Mouse (Mus musculus) neural tube, embryonic 13.5 days (tissue): ENCODE measurements around the gene Trim28. TPM values are rescaled to one million over a fixed set of nuclear protein-coding genes. Genes with fewer than 3 reads are reported as not detected.
A peak's percentile ranks its signal among the peaks of the same experiment; 100 is the strongest.
"Not testable (repeated sequence)": the region's sequence is repeated elsewhere in the genome, so short reads cannot be mapped to it uniquely, and the experiment has no call there.

Experiments used
- ATAC-seq: fragments of 200-750 bp; cut with Nextera tagmentation; 2 replicates; pipeline ENCODE4 v1.8.0; 2017; ENCODE audit warnings: low read depth, mild to moderate bottlenecking, moderate TSS enrichment, moderate library complexity
- H3K27ac ChIP-seq: fragments of 300-500 bp; sonication (generic); replicated peaks from 2 replicates; pipeline ENCODE4 v1.5.1; 2015; ENCODE audit warnings: moderate library complexity, mild to moderate bottlenecking, inconsistent platforms
- H3K27me3 ChIP-seq: fragments of 300-500 bp; sonication (generic); 2 replicates; pipeline ENCODE4 v1.6.1; 2015; ENCODE audit warnings: mild to moderate bottlenecking, inconsistent platforms
- H3K36me3 ChIP-seq: fragments of 300-500 bp; sonication (generic); 2 replicates; pipeline ENCODE4 v1.6.1; 2015; ENCODE audit warnings: mild to moderate bottlenecking, inconsistent platforms
- H3K4me1 ChIP-seq: fragments of 300-500 bp; sonication (generic); replicated peaks from 2 replicates; pipeline ENCODE4 v1.6.1; 2015; ENCODE audit warnings: inconsistent platforms
- H3K4me2 ChIP-seq: fragments of 300-500 bp; sonication (generic); 2 replicates; pipeline ENCODE4 v1.6.1; 2015; ENCODE audit warnings: inconsistent platforms, mild to moderate bottlenecking, moderate library complexity
- H3K4me3 ChIP-seq: fragments of 300-500 bp; sonication (generic); 2 replicates; pipeline ENCODE4 v1.5.1; 2015; ENCODE audit warnings: mild to moderate bottlenecking, inconsistent platforms
- H3K9ac ChIP-seq: fragments of 300-500 bp; sonication (generic); 2 replicates; pipeline ENCODE4 v1.6.1; 2015; ENCODE audit warnings: moderate library complexity, mild to moderate bottlenecking, inconsistent platforms
- H3K9me3 ChIP-seq: fragments of 300-500 bp; sonication (generic); 2 replicates; pipeline ENCODE4 v1.6.1; 2016; ENCODE audit warnings: inconsistent platforms
- WGBS: fragments of 180-500 bp; shearing (Covaris S2); methylation state at CpG from one replicate; pipeline ENCODE4 v1.1.7; 2015; 5-methylcytosine and 5-hydroxymethylcytosine counted together
- polyA plus RNA-seq: library from polyadenylated mRNA; unstranded; fragments of >200 nt; fragmentation: Nextera tagmentation; extraction: Ambion mirVana; gene quantifications from 2 replicates; pipeline ENCODE4 v1.2.1, GENCODE M21; 2015

Trim28 gene
- polyA plus RNA-seq, 1 experiment from 2014 or later = 229 TPM

GRCm38 (mm10) chr7:13053961-13054286 is 55.0 kb downstream of the Trim28 start:
- Histone ChIP-seq H3K4me2 (peak overlapping the region; percentile 59), H3K36me3 (no peaks in the 10 kb centered on the region), H3K4me3 (peak overlapping the region; percentile 56), H3K9ac (peak overlapping the region; percentile 84), H3K27me3 (no peaks in the 10 kb centered on the region), H3K27ac (peak overlapping the region; percentile 96), H3K9me3 (no peaks in the 10 kb centered on the region), H3K4me1 (peaks cover 6% of the 10 kb centered on the region)
- 2% methylated on average over 15 of the region's 15 CpGs for WGBS
- ATAC-seq = no peak

DNA sequence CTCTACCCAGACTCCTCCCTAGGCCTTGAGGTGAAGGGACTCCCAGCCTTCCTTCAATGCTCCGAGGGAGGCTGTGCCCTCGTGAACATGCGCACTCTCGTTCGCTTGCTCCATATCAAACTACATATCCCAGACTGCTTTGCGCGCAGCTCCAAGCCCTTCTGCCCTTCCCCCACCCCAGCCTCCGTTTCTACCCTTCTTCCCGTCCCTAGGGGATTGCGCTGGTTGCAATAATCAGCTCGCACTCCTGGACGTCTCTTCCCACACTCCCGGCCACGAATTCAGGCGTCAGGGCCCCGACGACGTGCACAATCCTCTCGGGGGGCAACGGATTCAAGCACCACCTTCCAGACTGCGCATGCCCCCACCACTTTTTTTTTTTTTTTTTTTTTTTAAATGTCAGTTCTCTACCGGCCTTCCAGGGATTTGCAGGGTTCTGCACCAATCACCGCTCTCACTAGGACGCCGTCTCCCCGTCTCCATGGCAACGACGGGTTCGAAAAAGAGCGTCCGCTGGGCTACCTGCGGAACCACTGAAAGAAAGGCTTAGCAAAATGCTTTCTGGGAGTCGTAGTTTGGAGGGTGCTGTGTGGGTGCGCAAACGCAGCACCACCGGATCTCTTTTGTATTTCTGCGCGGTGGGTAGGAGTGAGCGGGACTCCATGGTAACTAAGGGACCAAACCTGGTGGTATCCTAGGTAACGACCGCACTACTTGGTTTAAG is 55.5 kb downstream of the Trim28 start, which contains the start of gene Mzf1:
Gene Mzf1 (minus strand): TSS at position 478 of the 724 bp plus-strand sequence.
- Histone ChIP-seq H3K9me3 (no peaks in the 10 kb centered on the region), H3K4me2 (peak within 1 kb of the TSS; percentile 59), H3K4me1 (peaks cover 6% of the 10 kb centered on the region), H3K27ac (peak within 1 kb of the TSS; percentile 96), H3K27me3 (no peaks in the 10 kb centered on the region), H3K4me3 (peak within 1 kb of the TSS; percentile 56), H3K9ac (peak within 1 kb of the TSS; percentile 84), H3K36me3 (no peaks in the 10 kb centered on the region)
- ATAC-seq = peak; percentile 96
- under 1% methylated on average over 41 of the region's 41 CpGs for WGBS

DNA sequence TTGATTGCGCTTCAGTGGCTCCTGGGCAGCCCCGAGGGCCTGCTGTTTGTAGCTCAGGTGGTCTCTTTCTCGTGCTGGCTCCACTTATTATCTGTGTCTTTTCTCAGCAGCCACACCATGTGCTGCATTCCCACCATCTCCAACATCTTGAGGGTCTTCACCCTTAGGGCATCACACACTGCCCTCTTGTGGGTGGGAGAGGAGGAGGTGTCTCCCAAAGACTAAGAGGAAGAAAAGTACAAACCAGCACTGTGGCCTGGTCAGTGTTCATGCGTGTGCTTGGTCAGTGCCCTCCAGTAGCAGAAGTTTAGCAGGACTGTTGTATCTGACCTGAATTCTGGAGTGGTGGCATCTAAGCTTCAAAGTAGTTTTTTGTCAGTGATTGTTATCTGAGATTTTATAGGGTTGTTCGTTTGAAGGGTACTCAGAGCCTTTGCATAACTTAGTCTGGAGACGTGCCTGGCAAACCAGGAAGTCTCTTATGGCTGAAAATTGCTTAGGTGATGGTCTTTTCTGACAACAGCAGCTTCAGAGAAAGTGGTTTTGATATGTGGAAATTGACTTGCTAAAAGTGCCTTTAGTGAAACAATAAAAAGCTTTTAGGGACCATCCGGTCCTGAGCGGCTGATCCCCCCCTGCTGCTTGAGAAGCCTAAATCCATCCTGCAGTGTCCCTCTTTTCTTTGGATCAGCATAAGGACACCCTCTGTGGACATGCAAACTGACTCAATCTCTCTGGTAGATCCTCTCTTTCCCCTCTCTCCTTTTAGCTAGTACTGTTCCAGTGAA is 58.2 kb downstream of the Trim28 start:
- Histone ChIP-seq H3K9me3 (no peaks in the 10 kb centered on the region), H3K9ac (no peak overlapping the region), H3K4me1 (peaks cover 6% of the 10 kb centered on the region), H3K27me3 (no peaks in the 10 kb centered on the region), H3K4me2 (no peak overlapping the region), H3K4me3 (no peak overlapping the region), H3K27ac (no peak overlapping the region), H3K36me3 (no peaks in the 10 kb centered on the region)
- WGBS = 60% methylated on average over 8 of the region's 8 CpGs
- ATAC-seq = no peak

DNA sequence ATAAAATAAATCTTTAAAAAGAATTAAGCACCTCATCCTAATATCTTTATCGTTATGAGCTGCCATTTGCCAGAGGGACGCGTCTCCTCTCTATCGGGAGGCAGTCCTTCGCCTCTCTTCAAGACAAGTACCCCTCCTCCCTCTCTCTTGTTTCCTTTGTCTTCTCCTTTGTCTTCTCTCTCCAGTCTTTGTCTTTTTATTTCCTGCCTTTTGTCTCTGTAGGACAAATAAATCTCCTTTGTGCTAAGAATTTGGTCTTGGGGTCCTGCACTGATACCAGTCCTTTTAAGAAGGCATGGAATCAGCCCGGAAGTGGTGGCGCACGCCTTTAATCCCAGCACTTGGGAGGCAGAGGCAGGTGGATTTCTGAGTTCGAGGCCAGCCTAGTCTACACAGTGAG is 60.6 kb downstream of the Trim28 start:
- ATAC-seq = no peak
- Histone ChIP-seq H3K4me1 (no peaks in the 10 kb centered on the region), H3K9me3 (peaks cover 4% of the 10 kb centered on the region; the same call in 1 of the 2 replicates), H3K36me3 (no peaks in the 10 kb centered on the region), H3K27ac (no peak overlapping the region), H3K4me2 (no peak overlapping the region), H3K9ac (no peak overlapping the region), H3K27me3 (no peaks in the 10 kb centered on the region), H3K4me3 (no peak overlapping the region)
- WGBS = 84% methylated on average over 9 of the region's 9 CpGs

DNA sequence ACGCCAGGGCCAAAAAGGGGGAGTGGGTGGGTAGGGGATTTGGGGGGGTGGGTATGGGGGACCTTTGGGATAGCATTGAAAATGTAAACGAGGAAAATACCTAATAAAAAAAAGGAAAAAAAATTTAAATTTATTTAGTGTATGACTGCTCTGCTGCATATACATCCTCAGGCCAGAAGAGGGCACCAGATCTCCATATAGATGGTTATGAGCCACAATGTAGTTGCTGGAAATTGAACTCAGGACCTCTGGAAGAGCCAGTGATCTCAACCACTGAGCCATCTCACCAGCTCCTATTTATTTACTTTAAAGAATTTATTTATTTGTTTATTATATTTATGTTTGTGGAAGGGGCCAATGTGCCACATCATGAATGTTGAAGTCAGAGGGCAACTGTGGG is 64.5 kb downstream of the Trim28 start:
- H3K4me3 ChIP-seq, H3K27ac ChIP-seq, H3K4me2 ChIP-seq, H3K9ac ChIP-seq, H3K36me3 ChIP-seq, H3K27me3 ChIP-seq, H3K4me1 ChIP-seq, H3K9me3 ChIP-seq, ATAC-seq: not testable (repeated sequence)
- WGBS = 43% methylated on average over 2 of the region's 2 CpGs

DNA sequence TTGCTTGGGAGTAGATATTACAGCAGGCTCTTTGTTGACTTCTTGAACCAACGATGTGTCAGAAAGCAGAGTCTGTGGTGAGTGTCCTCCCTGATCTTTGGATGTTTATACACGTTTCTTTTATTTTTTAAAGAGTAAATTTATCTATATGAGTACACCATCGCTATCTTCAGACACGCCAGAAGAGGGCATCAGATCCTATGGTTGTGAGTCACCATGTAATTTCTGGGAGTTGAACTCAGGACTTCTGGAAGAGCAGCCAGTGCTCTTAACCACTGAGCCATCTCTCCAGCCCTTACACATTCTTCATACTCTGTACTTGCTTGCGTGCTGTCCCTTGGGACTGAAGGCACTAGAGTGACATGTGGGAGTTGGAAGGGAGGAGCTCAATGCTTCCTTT is 73.4 kb downstream of the Trim28 start:
- WGBS = 58% methylated on average over 5 of the region's 5 CpGs
- Histone ChIP-seq H3K4me1 (no peaks in the 10 kb centered on the region), H3K9ac (no peak overlapping the region), H3K9me3 (no peaks in the 10 kb centered on the region), H3K27me3 (no peaks in the 10 kb centered on the region), H3K36me3 (no peaks in the 10 kb centered on the region), H3K27ac (no peak overlapping the region), H3K4me3 (no peak overlapping the region), H3K4me2 (no peak overlapping the region)
- ATAC-seq = no peak

Other genes starting within 250 kb of the Trim28 start
- gene Zscan18, start 195.5 kb upstream of the Trim28 start, polyA plus RNA-seq = 16.7 and 18.5 TPM in 2 replicates
- 34.3 and 35.5 TPM in 2 replicates for gene Zfp329, start 180.3 kb upstream of the Trim28 start, polyA plus RNA-seq
- gene Zfp110, start 164.4 kb upstream of the Trim28 start, polyA plus RNA-seq = 26.1 and 33.1 TPM in 2 replicates
- gene Zfp128, start 117.9 kb upstream of the Trim28 start, polyA plus RNA-seq = 7.6 and 8.8 TPM in 2 replicates
- 12.6 and 14.0 TPM in 2 replicates for gene Zscan22, start 101.3 kb upstream of the Trim28 start, polyA plus RNA-seq
- gene Rps5, start 76.8 kb upstream of the Trim28 start, polyA plus RNA-seq = 606 and 663 TPM in 2 replicates
- 0.45 and 0.70 TPM in 2 replicates for gene Rnf225, start 71.7 kb upstream of the Trim28 start, polyA plus RNA-seq
- 11.8 and 14.3 TPM in 2 replicates for gene Zfp324, start 33.3 kb upstream of the Trim28 start, polyA plus RNA-seq
- gene Zfp446, start 21.3 kb upstream of the Trim28 start, polyA plus RNA-seq = 12.0 and 12.4 TPM in 2 replicates
- gene Slc27a5, start 922 bp upstream of the Trim28 start, polyA plus RNA-seq = 0.21 and 0.32 TPM in 2 replicates
- gene Zbtb45, start 10.9 kb downstream of the Trim28 start, polyA plus RNA-seq = 36.2 and 37.8 TPM in 2 replicates
- gene Chmp2a, start 35.7 kb downstream of the Trim28 start, polyA plus RNA-seq = 170 and 189 TPM in 2 replicates
- gene Ube2m, start 39.2 kb downstream of the Trim28 start, polyA plus RNA-seq = 149 and 152 TPM in 2 replicates
- 5.6 and 6.0 TPM in 2 replicates for gene Mzf1, start 55.6 kb downstream of the Trim28 start, polyA plus RNA-seq
- 0.04 TPM in 1 of 2 replicates, not detected in the other for gene Vmn1r85, start 96.1 kb downstream of the Trim28 start, polyA plus RNA-seq
- not detected in 2 replicates for gene Vmn1r86, start 120.8 kb downstream of the Trim28 start, polyA plus RNA-seq
- not detected in 2 replicates for gene Vmn1r87, start 141.0 kb downstream of the Trim28 start, polyA plus RNA-seq
- gene Vmn1r88, start 160.5 kb downstream of the Trim28 start, polyA plus RNA-seq = not detected in 2 replicates
- not detected in 2 replicates for gene Vmn1r89, start 213.9 kb downstream of the Trim28 start, polyA plus RNA-seq